Mouse (Mus musculus) testis, adult 2 months (tissue): ENCODE measurements around the gene Pik3ap1. TPM values are rescaled to one million over a fixed set of nuclear protein-coding genes. Genes with fewer than 3 reads are reported as not detected.

ENCODE experiments used
- H3K27ac ChIP-seq: fragments of 200-500 bp; 2 replicates; pipeline ENCODE4 v1.5.1; 2012; ENCODE audit warnings: low read depth, low read length; ENCODE audit not compliant: control insufficient read depth, insufficient read depth
- H3K27me3 ChIP-seq: fragments of 200-500 bp; 2 replicates; pipeline ENCODE4 v1.6.1; 2012; ENCODE audit warnings: mild to moderate bottlenecking, low read length, moderate library complexity; ENCODE audit not compliant: control insufficient read depth, insufficient read depth
- H3K36me3 ChIP-seq: fragments of 200-500 bp; 2 replicates; pipeline ENCODE4 v1.6.1; 2012; ENCODE audit warnings: mild to moderate bottlenecking, low read length; ENCODE audit not compliant: control insufficient read depth, insufficient read depth
- H3K4me1 ChIP-seq: fragments of 200-500 bp; 2 replicates; pipeline ENCODE4 v1.6.1; 2012; ENCODE audit warnings: low read length; ENCODE audit not compliant: control insufficient read depth, insufficient read depth
- H3K4me3 ChIP-seq: fragments of 200-500 bp; 2 replicates; pipeline ENCODE4 v1.5.1; 2012; ENCODE audit warnings: low read depth, mild to moderate bottlenecking, low read length, moderate library complexity, mixed read lengths; ENCODE audit not compliant: control insufficient read depth
- CTCF ChIP-seq: fragments of 200-500 bp; IDR thresholded peaks from 2 replicates; pipeline ENCODE4 v1.5.1; 2012; ENCODE audit warnings: low read depth, mild to moderate bottlenecking, inconsistent platforms, low read length, moderate library complexity; ENCODE audit not compliant: control insufficient read depth, insufficient read depth, insufficient replicate concordance
- POLR2A ChIP-seq: fragments of 200-500 bp; IDR thresholded peaks from 2 replicates; pipeline ENCODE4 v1.6.1; 2012; ENCODE audit warnings: low read depth, mild to moderate bottlenecking, inconsistent platforms, low read length, moderate library complexity; ENCODE audit not compliant: control insufficient read depth
- polyA plus RNA-seq: library from polyadenylated mRNA; depleted of rRNA; stranded (reverse); fragments of >200 nt; gene quantifications from 2 replicates; pipeline ENCODE4 v1.2.3, GENCODE M21; 2012

The Pik3ap1 gene
- polyA plus RNA-seq, 1 experiment, result 1.6 TPM

DNA sequence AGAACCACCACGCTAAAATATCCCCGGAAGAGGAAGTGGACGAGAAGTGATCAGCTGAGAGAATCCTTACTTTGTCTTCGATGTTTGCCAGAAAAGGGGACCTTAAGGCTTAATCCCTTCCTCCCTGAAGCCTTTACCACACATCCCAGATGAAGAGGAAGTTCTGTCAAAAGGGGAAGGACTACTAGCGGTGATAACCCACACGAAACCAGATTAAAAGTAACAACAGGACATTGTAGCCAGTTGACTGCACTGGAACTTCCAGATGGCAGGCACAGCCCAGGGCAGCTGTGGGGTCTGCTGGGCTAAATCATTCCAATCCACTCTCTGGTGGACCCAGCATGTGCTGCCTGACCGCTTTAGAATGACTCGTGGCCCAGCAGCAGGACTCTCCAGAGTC is 17.7 kb upstream of the Pik3ap1 start:
- Histone ChIP-seq H3K27ac (no peak overlapping the region), H3K27me3 (no peaks in the 10 kb centered on the region), H3K4me1 (no peaks in the 10 kb centered on the region; the same call in 1 of the 2 replicates), H3K4me3 (peak overlapping the region; percentile 22), H3K36me3 (no peaks in the 10 kb centered on the region)
- no peak for TF ChIP-seq CTCF
- TF ChIP-seq POLR2A, result no peak

GRCm38 (mm10) chr19:41390856-41391255 is 6.0 kb upstream of the Pik3ap1 start:
- no peak for TF ChIP-seq POLR2A
- TF ChIP-seq CTCF, result no peak
- Histone ChIP-seq H3K36me3 (no peaks in the 10 kb centered on the region), H3K4me3 (no peak overlapping the region), H3K27me3 (no peaks in the 10 kb centered on the region), H3K27ac (no peak overlapping the region), H3K4me1 (peaks cover 4% of the 10 kb centered on the region)

GRCm38 (mm10) chr19:41389351-41389750 is 4.4 kb upstream of the Pik3ap1 start:
- TF ChIP-seq CTCF (no peak), POLR2A (no peak)
- H3K27me3 ChIP-seq, result no peaks in the 10 kb centered on the region
- H3K4me1 ChIP-seq, result peaks cover 14% of the 10 kb centered on the region
- no peaks in the 10 kb centered on the region for H3K36me3 ChIP-seq
- no peak overlapping the region for H3K27ac ChIP-seq
- no peak overlapping the region for H3K4me3 ChIP-seq

DNA sequence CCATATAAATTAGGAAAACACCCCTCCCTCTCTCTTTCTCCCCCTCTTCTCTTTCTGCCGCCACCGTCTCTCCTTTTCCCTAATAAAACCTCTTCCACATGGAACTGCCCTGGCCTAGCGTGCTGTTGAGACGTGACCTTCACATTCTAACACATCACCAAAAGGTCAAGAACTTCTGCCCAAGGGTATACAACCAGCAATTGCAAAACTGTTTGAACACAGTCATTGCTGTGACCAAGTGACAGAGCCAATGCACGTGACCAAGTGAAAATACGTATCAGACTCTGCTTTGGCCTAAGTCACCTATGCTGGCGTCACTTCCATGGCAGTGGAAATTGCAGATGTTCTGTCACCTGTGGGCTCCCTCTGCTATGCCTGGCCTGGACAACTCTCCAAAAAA is 3.3 kb upstream of the Pik3ap1 start:
- Histone ChIP-seq H3K4me3 (no peak overlapping the region), H3K36me3 (no peaks in the 10 kb centered on the region), H3K27me3 (no peaks in the 10 kb centered on the region), H3K4me1 (peaks cover 15% of the 10 kb centered on the region), H3K27ac (no peak overlapping the region)
- no peak for TF ChIP-seq POLR2A
- no peak for TF ChIP-seq CTCF

DNA sequence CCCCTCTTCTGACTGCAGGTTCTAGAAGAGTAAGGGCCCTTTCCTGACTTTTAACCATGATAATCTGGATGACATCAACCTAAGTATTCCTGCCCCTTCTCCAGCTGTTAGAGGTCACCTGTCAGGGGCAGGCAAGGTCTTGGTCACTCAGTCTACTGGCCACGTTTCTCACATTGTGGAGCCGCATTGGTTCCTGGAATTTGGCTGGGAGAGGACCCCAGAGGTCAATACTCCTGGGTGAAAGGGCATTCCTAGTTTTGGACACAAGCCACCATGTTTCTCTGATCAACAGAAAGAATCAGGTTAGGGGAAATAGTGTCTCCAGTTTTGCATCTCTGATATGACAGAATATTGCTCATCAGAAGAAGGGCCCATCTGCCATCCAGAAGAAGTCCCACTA is 2.4 kb upstream of the Pik3ap1 start:
- H3K27me3 ChIP-seq, result no peaks in the 10 kb centered on the region
- H3K4me1 ChIP-seq, result peaks cover 15% of the 10 kb centered on the region
- no peaks in the 10 kb centered on the region for H3K36me3 ChIP-seq
- TF ChIP-seq POLR2A, result no peak
- no peak for TF ChIP-seq CTCF
- no peak overlapping the region for H3K4me3 ChIP-seq
- no peak overlapping the region for H3K27ac ChIP-seq

DNA sequence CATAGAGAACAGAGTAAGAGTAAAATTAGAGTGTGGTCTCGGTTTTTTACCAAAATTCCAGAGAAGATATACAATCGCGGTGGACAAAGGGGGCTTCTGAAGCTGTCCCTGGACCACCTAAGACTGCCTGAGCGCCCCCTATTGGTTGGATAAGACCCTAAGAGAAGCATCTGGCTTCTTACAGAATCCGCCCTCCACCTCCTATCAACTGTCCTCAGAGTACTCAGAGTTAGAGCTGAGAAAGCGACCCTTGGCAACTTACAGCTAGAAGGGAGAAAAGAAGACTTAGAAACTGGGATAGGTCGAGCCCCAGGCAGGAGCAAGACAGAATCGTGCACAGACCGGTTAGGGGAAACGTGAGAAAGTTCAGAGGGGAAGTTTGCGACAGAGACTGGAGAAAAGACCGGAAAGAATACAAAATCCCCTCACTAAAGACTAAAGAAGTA is 473 bp downstream of the Pik3ap1 start:
- Histone ChIP-seq H3K4me3 (peak overlapping the region; percentile 88), H3K36me3 (no peaks in the 10 kb centered on the region), H3K4me1 (peaks cover 15% of the 10 kb centered on the region), H3K27ac (no peak overlapping the region), H3K27me3 (no peaks in the 10 kb centered on the region)
- TF ChIP-seq CTCF (0 out of 2 replicates have a peak, but pooled peaks have one; percentile 14), POLR2A (no peak)

DNA sequence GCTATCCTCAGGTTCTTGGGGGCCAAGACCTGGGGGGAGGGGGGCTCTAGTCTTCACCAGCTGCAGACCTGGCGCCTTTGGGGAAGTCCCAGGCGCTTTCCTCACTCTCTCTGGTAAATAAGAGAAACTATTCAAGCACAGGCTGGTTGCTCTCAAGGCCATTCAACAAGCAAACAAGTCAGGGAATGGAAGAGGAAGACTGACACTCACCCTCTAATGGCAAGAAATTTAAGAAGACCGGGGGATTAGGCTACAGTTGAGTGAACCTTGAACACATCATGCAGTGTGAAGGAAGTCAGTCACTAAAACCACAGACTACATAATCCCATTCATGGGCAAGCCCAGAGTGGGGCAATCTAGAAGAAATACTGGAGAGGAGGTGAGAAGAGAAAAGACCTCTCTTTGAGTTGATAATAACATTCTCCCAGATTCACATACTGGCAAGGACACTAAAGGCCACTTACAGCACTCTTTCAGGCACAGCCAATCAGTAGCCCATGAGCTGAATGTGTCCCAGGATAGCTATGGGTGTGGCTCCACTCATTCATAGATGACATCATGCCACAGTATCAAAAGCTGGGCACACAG is 2.4 kb downstream of the Pik3ap1 start:
- no peaks in the 10 kb centered on the region for H3K36me3 ChIP-seq
- no peak overlapping the region for H3K27ac ChIP-seq
- peaks cover 11% of the 10 kb centered on the region for H3K4me1 ChIP-seq
- no peaks in the 10 kb centered on the region for H3K27me3 ChIP-seq
- no peak overlapping the region for H3K4me3 ChIP-seq
- TF ChIP-seq POLR2A (no peak), CTCF (no peak)
